Mouse (Mus musculus) ES-Bruce4 (cell line): ENCODE measurements around the gene Tnfsf13. TPM values are rescaled to one million over a fixed set of nuclear protein-coding genes. Genes with fewer than 3 reads are reported as not detected.

Experiments used
- H3K27ac ChIP-seq: 2 replicates; pipeline ENCODE4 v1.5.1; 2012; ENCODE audit warnings: low read length, inconsistent platforms; ENCODE audit not compliant: insufficient read depth
- H3K27me3 ChIP-seq: 2 replicates; pipeline ENCODE4 v1.6.1; 2012; ENCODE audit warnings: mild to moderate bottlenecking, low read length, inconsistent platforms; ENCODE audit not compliant: control insufficient read depth, poor library complexity, insufficient read depth, severe bottlenecking
- H3K36me3 ChIP-seq: 2 replicates; pipeline ENCODE4 v1.6.1; 2012; ENCODE audit warnings: inconsistent platforms, mild to moderate bottlenecking, low read length, moderate library complexity; ENCODE audit not compliant: control insufficient read depth, poor library complexity, insufficient read depth, severe bottlenecking
- H3K4me1 ChIP-seq: one replicate; pipeline ENCODE4 v1.8.1; 2011; ENCODE audit warnings: low read length; ENCODE audit not compliant: control insufficient read depth, insufficient read depth
- H3K4me3 ChIP-seq: 2 replicates; pipeline ENCODE4 v1.5.1; 2011; ENCODE audit warnings: low read depth, mild to moderate bottlenecking, low read length
- H3K9ac ChIP-seq: 2 replicates; pipeline ENCODE4 v1.6.1; 2012; ENCODE audit warnings: low read depth, mild to moderate bottlenecking, inconsistent platforms; ENCODE audit not compliant: poor library complexity, severe bottlenecking
- H3K9me3 ChIP-seq: replicated peaks from 2 replicates; pipeline ENCODE4 v1.6.1; 2012; ENCODE audit warnings: mild to moderate bottlenecking, low read length, inconsistent platforms; ENCODE audit not compliant: control insufficient read depth, poor library complexity, insufficient read depth, severe bottlenecking
- CTCF ChIP-seq: IDR thresholded peaks from one replicate; pipeline ENCODE4 v1.8.1; 2011; ENCODE audit warnings: low read depth, low read length
- EP300 ChIP-seq: IDR thresholded peaks from 2 replicates; pipeline ENCODE4 v1.6.1; 2011; ENCODE audit warnings: low read depth, low read length; ENCODE audit not compliant: insufficient read depth
- POLR2A ChIP-seq: IDR thresholded peaks from one replicate; pipeline ENCODE4 v1.8.1; 2011; ENCODE audit warnings: low read length; ENCODE audit not compliant: insufficient read depth
- polyA plus RNA-seq: library from polyadenylated mRNA; stranded (reverse); fragments of >200 nt; gene quantifications from 2 replicates; pipeline ENCODE4 v1.2.4, GENCODE M21; 2011; ENCODE audit warnings: low read depth; ENCODE audit not compliant: missing spikeins, insufficient read depth, insufficient read length

Gene Tnfsf13
- polyA plus RNA-seq, 1 experiment, result 1.3 TPM

DNA sequence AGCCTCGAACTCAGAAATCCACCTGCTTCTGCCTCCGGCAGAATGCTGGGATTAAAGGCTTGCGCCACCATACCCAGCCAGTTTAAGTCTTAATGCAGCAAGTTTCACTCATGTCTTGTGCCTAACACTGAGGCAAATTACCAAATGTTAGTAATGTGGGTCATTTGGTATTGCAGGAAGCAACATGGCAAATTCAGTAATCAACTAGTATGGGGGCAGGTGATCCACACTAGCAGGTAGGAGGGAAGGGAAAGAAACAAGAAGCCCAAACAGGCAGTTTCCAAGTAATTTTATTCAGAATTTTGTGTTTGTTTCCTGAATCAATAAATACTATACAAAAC lies 18.9 kb downstream of the Tnfsf13 start:
- TF ChIP-seq CTCF (no peak), POLR2A (no peak), EP300 (no peak)
- Histone ChIP-seq H3K27ac (peak overlapping the region; percentile 62), H3K36me3 (peaks cover 44% of the 10 kb centered on the region)

DNA sequence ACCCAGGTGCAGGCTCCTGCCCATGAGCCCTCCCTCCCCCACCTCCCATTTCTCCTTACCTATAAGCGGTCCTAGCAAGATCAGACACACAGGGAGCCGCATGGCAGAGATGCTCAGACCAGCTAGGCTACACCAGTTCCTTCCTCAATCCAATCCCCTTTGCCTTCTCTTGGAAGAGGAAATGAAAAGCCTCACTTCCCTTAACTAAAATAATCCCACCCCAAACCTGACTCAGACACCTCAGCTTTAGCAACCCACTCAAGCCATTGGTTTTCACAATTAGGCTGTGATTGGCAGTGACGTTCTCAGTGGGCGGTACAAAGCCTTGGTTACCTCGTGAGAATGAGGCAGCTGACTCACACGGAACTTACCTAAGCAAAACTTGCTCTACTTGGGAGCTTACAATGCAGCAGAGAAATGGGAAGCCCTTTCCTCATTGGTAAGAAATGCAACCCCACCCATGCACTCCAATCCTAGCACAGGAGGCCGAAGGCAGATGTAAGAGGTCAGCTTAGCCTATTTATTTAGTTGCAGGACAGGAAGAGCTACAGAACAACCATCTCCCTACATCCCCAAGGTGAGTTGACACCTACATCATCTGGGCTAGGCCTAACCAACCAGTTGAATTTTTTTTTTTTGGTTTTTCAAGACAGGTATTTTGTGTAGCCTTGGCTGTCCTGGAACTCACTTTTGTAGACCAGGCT lies 19.5 kb downstream of the Tnfsf13 start, which contains the start of gene Cd68:
Cd68 (minus strand) TSS at position 193 of the 704 bp plus-strand sequence.
- Histone ChIP-seq H3K27me3 (no peaks in the 10 kb centered on the region), H3K4me1 (no peaks in the 10 kb centered on the region), H3K4me3 (no peak within 1 kb of the TSS), H3K9ac (no peak within 1 kb of the TSS), H3K27ac (peak within 1 kb of the TSS; percentile 62), H3K36me3 (peaks cover 40% of the 10 kb centered on the region), H3K9me3 (no peaks in the 10 kb centered on the region; the same call in 1 of the 2 replicates)
- TF ChIP-seq EP300 (no peak), POLR2A (peak; percentile 7), CTCF (no peak)

More for the DNA sequence above, 18.9 kb downstream of the Tnfsf13 start:
- no peak overlapping the region for H3K9ac ChIP-seq
- no peaks in the 10 kb centered on the region for H3K27me3 ChIP-seq
- no peak overlapping the region for H3K4me3 ChIP-seq
- no peaks in the 10 kb centered on the region; the same call in 1 of the 2 replicates for H3K9me3 ChIP-seq
- H3K4me1 ChIP-seq, result no peaks in the 10 kb centered on the region

DNA sequence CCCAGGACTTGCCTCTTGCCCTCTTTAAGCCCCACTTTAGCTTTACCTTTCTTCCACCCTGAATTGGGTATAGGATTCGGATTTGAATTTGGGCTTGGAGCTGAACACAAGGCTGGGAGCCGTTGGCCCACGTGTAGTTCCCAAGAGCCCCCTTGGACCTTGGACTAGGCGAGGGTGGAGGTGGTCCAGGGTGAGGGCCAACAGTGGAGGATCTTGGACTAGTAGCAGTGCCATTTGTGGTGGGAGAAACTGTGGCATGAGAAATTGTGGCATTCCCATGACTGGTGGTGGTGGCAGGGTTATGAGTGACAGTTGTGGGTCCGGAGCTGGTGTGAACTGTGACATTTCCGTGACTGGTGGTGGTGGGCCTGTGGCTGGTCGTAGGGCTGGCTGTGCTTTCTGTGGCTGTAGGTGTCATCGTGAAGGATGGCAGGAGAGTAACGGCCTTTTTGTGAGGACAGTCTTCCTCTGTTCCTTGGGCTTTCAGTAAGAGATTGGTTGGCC lies 20.1 kb downstream of the Tnfsf13 start:
- Histone ChIP-seq H3K4me3 (no peak overlapping the region), H3K27me3 (no peaks in the 10 kb centered on the region), H3K4me1 (no peaks in the 10 kb centered on the region), H3K9ac (no peak overlapping the region), H3K27ac (peak overlapping the region; percentile 62), H3K9me3 (no peaks in the 10 kb centered on the region; the same call in 1 of the 2 replicates), H3K36me3 (peaks cover 35% of the 10 kb centered on the region)
- TF ChIP-seq EP300, result no peak
- no peak for TF ChIP-seq CTCF
- TF ChIP-seq POLR2A, result no peak

DNA sequence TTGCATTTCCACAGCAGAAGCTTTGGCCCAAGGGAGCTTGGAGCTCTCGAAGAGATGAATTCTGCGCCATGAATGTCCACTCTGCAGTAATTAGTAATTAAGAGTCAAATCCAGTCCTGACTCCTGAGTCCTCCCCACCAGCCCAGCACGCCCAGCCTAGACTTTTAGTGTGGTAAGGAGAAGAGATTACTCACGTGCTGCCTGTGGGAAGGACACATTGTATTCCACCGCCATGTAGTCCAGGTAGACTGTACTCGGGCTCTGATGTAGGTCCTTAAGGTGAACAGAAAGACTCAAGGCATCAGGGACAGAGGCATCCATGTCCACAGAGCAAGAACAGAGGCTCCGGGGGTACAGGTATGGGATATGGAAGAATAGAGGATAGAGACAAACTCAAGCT lies 20.7 kb downstream of the Tnfsf13 start:
- no peak overlapping the region for H3K9ac ChIP-seq
- no peak overlapping the region for H3K4me3 ChIP-seq
- no peak overlapping the region for H3K27ac ChIP-seq

DNA sequence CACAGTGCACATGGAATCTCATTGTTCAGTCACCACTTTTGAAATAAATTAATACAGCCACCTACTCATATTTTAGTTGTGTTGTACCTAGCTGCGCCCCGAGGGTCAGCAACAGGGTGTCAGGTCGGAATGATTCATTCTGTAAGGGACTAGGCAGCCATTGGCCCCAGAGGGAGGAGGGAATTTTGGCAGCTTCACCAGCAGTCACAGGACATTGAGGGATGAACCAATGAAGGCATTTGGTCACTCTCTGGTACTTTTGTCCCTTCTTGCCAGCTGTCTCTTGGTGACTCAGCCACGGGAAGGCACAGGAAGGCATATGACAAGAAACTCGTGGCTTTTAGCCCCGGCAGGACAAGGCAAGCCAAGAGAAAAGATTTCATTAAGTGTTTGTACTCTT lies 21.8 kb downstream of the Tnfsf13 start:
- peak overlapping the region; percentile 93 for H3K27ac ChIP-seq
- H3K9me3 ChIP-seq, result no peaks in the 10 kb centered on the region; the same call in 1 of the 2 replicates
- TF ChIP-seq EP300, result no peak
- no peak for TF ChIP-seq CTCF
- no peak for TF ChIP-seq POLR2A
- H3K4me1 ChIP-seq, result no peaks in the 10 kb centered on the region
- H3K9ac ChIP-seq, result no peak overlapping the region
- H3K27me3 ChIP-seq, result no peaks in the 10 kb centered on the region
- peaks cover 22% of the 10 kb centered on the region for H3K36me3 ChIP-seq
- H3K4me3 ChIP-seq, result no peak overlapping the region

More for the DNA sequence above, 20.7 kb downstream of the Tnfsf13 start:
- Histone ChIP-seq H3K4me1 (no peaks in the 10 kb centered on the region), H3K9me3 (no peaks in the 10 kb centered on the region; the same call in 1 of the 2 replicates), H3K27me3 (no peaks in the 10 kb centered on the region), H3K36me3 (peaks cover 28% of the 10 kb centered on the region)
- TF ChIP-seq CTCF (no peak), EP300 (no peak), POLR2A (no peak)

DNA sequence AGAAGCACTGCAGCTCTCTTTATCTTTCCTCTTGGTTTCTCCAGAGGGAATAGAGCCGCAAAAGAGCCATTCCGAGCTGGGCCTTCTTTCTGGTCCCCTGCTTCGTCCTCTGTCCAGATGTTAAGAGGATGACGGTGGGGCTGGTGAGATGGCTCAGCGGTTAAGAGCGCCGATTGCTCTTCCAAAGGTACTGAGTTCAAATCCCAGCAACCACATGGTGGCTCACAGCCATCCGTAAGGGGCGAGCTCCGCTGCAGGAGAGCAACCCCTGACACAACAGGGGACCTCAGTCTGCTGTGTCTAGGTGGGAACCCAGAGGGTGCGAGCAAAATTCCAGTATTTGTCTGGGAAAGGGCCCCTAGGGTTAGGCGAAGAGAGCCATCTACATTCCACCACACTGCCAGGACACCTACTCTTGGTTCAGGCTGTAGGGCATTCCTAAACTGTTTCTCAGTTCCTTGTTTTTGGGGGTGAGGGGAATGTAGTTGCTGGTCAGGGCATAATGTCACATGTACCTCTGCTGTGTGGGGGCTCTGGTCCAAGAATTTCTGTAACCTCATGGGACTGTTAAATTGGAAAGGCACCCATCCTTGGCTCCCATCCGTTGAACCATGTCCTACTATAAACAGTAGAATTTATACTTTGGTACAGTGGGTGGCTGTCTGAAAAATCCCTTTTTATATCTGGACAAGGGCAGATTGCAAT lies 22.5 kb downstream of the Tnfsf13 start:
- H3K4me3 ChIP-seq, result peak overlapping the region; percentile 55
- H3K27ac ChIP-seq, result peak overlapping the region; percentile 93
- H3K9me3 ChIP-seq, result no peaks in the 10 kb centered on the region; the same call in 1 of the 2 replicates
- H3K36me3 ChIP-seq, result peaks cover 15% of the 10 kb centered on the region
- no peak for TF ChIP-seq CTCF
- H3K27me3 ChIP-seq, result no peaks in the 10 kb centered on the region
- H3K9ac ChIP-seq, result peak overlapping the region; percentile 75
- H3K4me1 ChIP-seq, result no peaks in the 10 kb centered on the region
